Mouse (Mus musculus): ENCODE data around the gene Samd4b. TPM values are rescaled to one million over a fixed set of nuclear protein-coding genes. Genes with fewer than 3 reads are reported as not detected.

The Samd4b gene
- polyA plus RNA-seq, 1 experiment, result 83.9 TPM

DNA sequence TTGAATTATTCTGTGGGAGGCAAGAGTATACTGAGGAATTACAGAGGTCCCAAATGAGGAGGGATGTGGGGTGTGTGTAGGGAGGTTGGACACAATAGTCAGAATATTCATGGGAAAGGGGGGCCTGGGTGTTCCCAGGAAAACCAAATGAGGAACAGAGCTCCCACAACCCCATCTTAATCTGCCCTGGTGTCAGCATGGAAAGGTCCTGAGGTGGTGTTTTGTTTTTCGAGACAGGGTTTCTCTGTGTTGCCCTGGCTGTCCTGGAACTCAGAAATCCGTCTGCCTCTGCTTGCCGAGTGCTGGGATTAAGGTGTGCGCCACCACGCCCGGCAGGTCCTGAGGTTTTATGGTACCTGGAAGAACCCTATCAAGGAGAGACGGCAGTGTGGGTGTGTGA lies 239.5 kb downstream of the Samd4b start:
- no peak for DNase-seq (ENCODE audit: low read depth)
- TF ChIP-seq POLR2A (IDR thresholded peaks at IDR 0.05; ENCODE audit: borderline replicate concordance, extremely low read depth, insufficient read depth, insufficient read length, poor library complexity, severe bottlenecking) (no peak), CTCF (IDR thresholded peaks at IDR 0.05; ENCODE audit: borderline replicate concordance, extremely low read depth, insufficient read depth, insufficient read length) (no peak)

GRCm38 (mm10) chr7:28357984-28358383 lies 240.0 kb downstream of the Samd4b start:
- DNase-seq (ENCODE audit: low read depth), result peak; percentile 59
- TF ChIP-seq POLR2A (IDR thresholded peaks at IDR 0.05; ENCODE audit: borderline replicate concordance, extremely low read depth, insufficient read depth, insufficient read length, poor library complexity, severe bottlenecking), result no peak
- TF ChIP-seq CTCF (IDR thresholded peaks at IDR 0.05; ENCODE audit: borderline replicate concordance, extremely low read depth, insufficient read depth, insufficient read length), result no peak

DNA sequence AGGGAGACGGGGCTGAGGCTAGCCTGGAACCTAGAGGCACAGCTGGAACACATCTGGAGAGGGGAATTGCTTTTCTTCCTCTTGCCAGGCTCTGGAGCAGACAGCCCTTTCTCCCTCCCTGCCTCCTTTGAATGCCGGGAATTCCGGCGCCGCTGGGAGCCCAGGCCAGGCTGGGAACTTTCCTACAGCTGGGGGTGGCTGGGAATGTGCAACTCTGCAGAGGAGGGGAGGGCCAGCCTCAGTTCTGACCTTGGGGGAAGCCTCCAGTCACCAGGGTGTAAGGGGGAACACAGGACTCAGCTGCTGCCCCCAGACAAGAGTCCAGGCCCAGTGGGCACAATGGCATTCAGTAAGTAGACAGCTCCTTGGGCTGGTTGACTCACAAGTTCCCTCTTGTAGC lies 241.0 kb downstream of the Samd4b start:
- TF ChIP-seq POLR2A (IDR thresholded peaks at IDR 0.05; ENCODE audit: borderline replicate concordance, extremely low read depth, insufficient read depth, insufficient read length, poor library complexity, severe bottlenecking), result no peak
- no peak for TF ChIP-seq CTCF (IDR thresholded peaks at IDR 0.05; ENCODE audit: borderline replicate concordance, extremely low read depth, insufficient read depth, insufficient read length)
- no peak for DNase-seq (ENCODE audit: low read depth)

DNA sequence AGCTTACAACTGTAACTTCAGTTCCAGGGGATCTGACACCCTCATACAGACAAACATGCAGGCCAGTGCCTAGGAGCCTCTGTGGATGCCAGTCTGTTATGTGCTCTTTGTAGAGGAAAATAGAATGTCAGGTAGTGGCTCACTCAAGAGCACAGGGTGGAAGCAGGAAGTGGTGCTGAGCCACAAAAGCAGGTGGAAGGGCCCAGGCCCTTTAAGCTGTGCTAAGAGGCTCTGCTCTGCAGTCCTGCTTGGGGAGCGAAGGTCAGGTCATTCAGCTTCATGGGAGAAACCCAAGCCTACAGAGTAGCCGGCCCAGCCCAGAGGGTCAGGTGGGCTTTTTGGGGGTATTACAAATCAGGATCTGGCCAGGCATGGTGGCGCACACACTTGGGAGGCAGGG lies 242.7 kb downstream of the Samd4b start:
- TF ChIP-seq POLR2A (IDR thresholded peaks at IDR 0.05; ENCODE audit: borderline replicate concordance, extremely low read depth, insufficient read depth, insufficient read length, poor library complexity, severe bottlenecking) (no peak), CTCF (IDR thresholded peaks at IDR 0.05; ENCODE audit: borderline replicate concordance, extremely low read depth, insufficient read depth, insufficient read length) (no peak)

DNA sequence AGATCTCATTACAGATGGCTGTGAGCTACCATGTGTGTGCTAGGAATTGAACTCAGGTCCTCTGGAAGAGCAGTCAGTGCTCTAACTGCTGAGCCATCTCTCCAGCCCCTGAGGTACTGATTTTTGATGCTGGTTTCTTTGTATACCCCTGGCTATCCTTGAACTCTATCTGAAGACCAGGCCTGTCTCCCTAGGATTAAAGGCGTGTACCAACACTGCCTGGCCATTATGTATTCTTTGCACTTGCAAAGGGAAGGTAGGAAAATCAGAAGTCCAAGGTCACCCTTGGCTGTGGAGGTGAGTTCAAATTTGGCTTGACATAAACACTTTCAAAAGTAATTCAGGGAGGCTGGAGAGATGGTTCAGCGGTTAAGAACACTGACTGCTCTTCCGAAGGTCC lies 243.3 kb downstream of the Samd4b start:
- no peak for DNase-seq (ENCODE audit: low read depth)
- no peak for TF ChIP-seq CTCF (IDR thresholded peaks at IDR 0.05; ENCODE audit: borderline replicate concordance, extremely low read depth, insufficient read depth, insufficient read length)
- TF ChIP-seq POLR2A (IDR thresholded peaks at IDR 0.05; ENCODE audit: borderline replicate concordance, extremely low read depth, insufficient read depth, insufficient read length, poor library complexity, severe bottlenecking), result no peak

More for the DNA sequence above, 242.7 kb downstream of the Samd4b start:
- no peak for DNase-seq (ENCODE audit: low read depth)

DNA sequence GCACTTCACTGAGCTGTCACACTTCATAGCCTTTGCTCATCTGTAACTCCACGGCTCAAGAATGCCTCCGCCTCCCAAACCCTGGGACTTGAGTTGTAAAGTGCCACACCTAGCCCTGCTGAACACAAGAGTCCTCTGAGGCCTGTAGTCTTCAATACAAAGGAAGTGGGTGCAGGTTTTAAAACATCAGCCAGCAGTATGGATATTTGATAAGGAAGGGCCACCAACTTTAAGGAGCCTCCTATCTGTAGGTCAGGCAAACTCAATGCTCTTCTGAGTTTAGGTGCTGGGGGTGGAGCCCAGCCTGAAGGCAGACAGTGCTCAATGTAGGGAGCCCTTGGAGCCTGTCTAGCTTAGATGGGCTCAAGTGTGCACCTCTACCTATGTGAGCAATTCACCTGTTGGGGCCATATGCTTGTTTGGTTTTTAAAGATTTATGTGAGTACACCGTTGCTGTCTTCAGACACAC lies 243.8 kb downstream of the Samd4b start:
- no peak for TF ChIP-seq CTCF (IDR thresholded peaks at IDR 0.05; ENCODE audit: borderline replicate concordance, extremely low read depth, insufficient read depth, insufficient read length)
- no peak for TF ChIP-seq POLR2A (IDR thresholded peaks at IDR 0.05; ENCODE audit: borderline replicate concordance, extremely low read depth, insufficient read depth, insufficient read length, poor library complexity, severe bottlenecking)

DNA sequence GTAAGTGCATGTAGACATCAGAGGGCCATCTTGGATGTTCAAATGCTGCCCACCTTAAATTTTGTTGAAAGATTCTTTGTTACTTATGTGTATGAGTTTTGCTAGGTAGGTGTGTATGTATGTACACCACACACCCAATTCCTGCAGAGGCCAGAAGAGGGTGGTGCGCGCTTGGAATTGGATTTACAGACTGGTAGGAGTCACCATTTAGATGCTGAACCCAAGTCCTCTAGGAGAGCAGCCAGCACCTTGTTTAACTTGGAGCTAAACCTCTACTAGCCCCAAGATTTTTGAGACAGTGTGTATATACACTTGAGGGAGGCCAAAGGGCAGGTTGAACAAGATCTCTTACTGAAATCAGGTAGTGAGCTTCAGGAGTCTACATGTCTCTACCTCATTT lies 244.7 kb downstream of the Samd4b start:
- TF ChIP-seq CTCF (IDR thresholded peaks at IDR 0.05; ENCODE audit: borderline replicate concordance, extremely low read depth, insufficient read depth, insufficient read length), result no peak
- no peak for TF ChIP-seq POLR2A (IDR thresholded peaks at IDR 0.05; ENCODE audit: borderline replicate concordance, extremely low read depth, insufficient read depth, insufficient read length, poor library complexity, severe bottlenecking)
- DNase-seq (ENCODE audit: low read depth), result no peak

More for the DNA sequence above, 243.8 kb downstream of the Samd4b start:
- DNase-seq (ENCODE audit: low read depth), result no peak

GRCm38 (mm10) chr7:28351676-28352191 lies 246.2 kb downstream of the Samd4b start:
- DNase-seq (ENCODE audit: low read depth), result no peak
- no peak for TF ChIP-seq CTCF (IDR thresholded peaks at IDR 0.05; ENCODE audit: borderline replicate concordance, extremely low read depth, insufficient read depth, insufficient read length)
- no peak for TF ChIP-seq POLR2A (IDR thresholded peaks at IDR 0.05; ENCODE audit: borderline replicate concordance, extremely low read depth, insufficient read depth, insufficient read length, poor library complexity, severe bottlenecking)

DNA sequence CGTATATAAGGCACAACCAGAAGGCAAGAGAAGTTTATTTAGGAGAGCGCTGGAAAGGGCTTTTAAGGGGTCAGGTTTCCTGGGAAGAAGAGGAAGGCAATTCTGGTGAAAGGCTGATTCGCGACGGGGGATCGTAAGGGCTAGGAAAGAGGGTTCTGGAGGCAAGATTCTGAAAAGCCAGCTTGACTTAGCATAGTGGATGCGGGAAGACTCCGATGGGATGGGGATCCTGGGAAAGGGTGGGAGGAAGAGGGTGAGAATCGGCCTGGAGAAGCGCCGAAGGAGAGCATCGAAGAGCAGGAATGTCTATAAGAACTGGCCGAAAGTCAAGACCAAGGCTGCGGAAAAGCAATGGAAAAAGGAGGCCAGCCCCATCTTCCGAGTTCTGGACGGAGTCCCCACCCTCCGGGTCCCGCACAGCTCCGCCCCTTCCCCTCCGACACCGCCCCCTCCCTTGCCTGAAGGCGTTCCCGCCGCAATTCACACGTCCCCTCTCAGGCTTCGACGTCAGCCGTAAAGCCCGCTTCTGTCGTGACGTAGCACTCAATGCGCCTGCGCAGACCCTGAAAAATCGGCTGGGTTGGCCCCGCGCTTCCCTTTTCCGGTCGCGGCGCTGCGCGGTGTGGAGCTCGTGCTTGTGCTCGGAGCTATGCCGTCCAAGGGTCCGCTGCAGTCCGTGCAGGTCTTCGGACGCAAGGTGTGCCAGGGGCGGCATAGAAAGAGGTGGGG lies 247.6 kb downstream of the Samd4b start, which contains the start of gene Rps16:
Rps16 (plus strand) TSS at position 498 of the 729 bp plus-strand sequence.
- TF ChIP-seq POLR2A (IDR thresholded peaks at IDR 0.05; ENCODE audit: borderline replicate concordance, extremely low read depth, insufficient read depth, insufficient read length, poor library complexity, severe bottlenecking) (peak; percentile 62; the same call in 1 of the 2 replicates), CTCF (IDR thresholded peaks at IDR 0.05; ENCODE audit: borderline replicate concordance, extremely low read depth, insufficient read depth, insufficient read length) (no peak)
- DNase-seq (ENCODE audit: low read depth), result peak; percentile 99

Other genes starting within 250 kb of the Samd4b start
- gene Rps16, start 247.5 kb downstream of the Samd4b start, polyA plus RNA-seq (2012; rRNA removed), result 1,173 and 1,238 TPM in 2 replicates
- gene Plekhg2, start 225.5 kb downstream of the Samd4b start, polyA plus RNA-seq (2012; rRNA removed), result 20.2 and 35.0 TPM in 2 replicates
- gene Zfp36, start 217.9 kb downstream of the Samd4b start, polyA plus RNA-seq (2012; rRNA removed), result 4.1 and 4.3 TPM in 2 replicates
- gene Med29, start 205.4 kb downstream of the Samd4b start, polyA plus RNA-seq (2012; rRNA removed), result 46.5 and 57.7 TPM in 2 replicates
- 95.0 and 105 TPM in 2 replicates for gene Paf1, start 205.2 kb downstream of the Samd4b start, polyA plus RNA-seq (2012; rRNA removed)
- 2.8 and 3.3 TPM in 2 replicates for gene Gmfg, start 160.7 kb downstream of the Samd4b start, polyA plus RNA-seq (2012; rRNA removed)
- 61.1 and 87.9 TPM in 2 replicates for gene Lrfn1, start 146.2 kb downstream of the Samd4b start, polyA plus RNA-seq (2012; rRNA removed)
- not detected in 2 replicates for gene Ifnl2, start 87.7 kb downstream of the Samd4b start, polyA plus RNA-seq (2012; rRNA removed)
- gene Ifnl3, start 75.3 kb downstream of the Samd4b start, polyA plus RNA-seq (2012; rRNA removed), result not detected in 2 replicates
- not detected in 2 replicates for gene Sycn, start 57.3 kb downstream of the Samd4b start, polyA plus RNA-seq (2012; rRNA removed)
- gene Nccrp1, start 50.9 kb downstream of the Samd4b start, polyA plus RNA-seq (2012; rRNA removed), result 0.08 and 0.11 TPM in 2 replicates
- gene Pak4, start within 50 bp of the Samd4b start, polyA plus RNA-seq (2012; rRNA removed), result 18.9 and 21.3 TPM in 2 replicates
- gene Acp7, start 33.2 kb upstream of the Samd4b start, polyA plus RNA-seq (2012; rRNA removed), result 0.11 and 0.30 TPM in 2 replicates
- 18.0 and 22.0 TPM in 2 replicates for gene Fbxo27, start 94.7 kb upstream of the Samd4b start, polyA plus RNA-seq (2012; rRNA removed)
- 3.3 and 4.1 TPM in 2 replicates for gene Fbxo17, start 118.7 kb upstream of the Samd4b start, polyA plus RNA-seq (2012; rRNA removed)
- gene Mrps12, start 143.7 kb upstream of the Samd4b start, polyA plus RNA-seq (2012; rRNA removed), result 68.0 and 91.1 TPM in 2 replicates
- gene Sars2, start 143.8 kb upstream of the Samd4b start, polyA plus RNA-seq (2012; rRNA removed), result 22.5 and 27.4 TPM in 2 replicates
- gene Ccer2, start 158.0 kb upstream of the Samd4b start, polyA plus RNA-seq (2012; rRNA removed), result 0.33 TPM in 1 of 2 replicates, not detected in the other
- 119 and 125 TPM in 2 replicates for gene Sirt2, start 168.6 kb upstream of the Samd4b start, polyA plus RNA-seq (2012; rRNA removed)
- 32.7 and 34.7 TPM in 2 replicates for gene Nfkbib, start 169.4 kb upstream of the Samd4b start, polyA plus RNA-seq (2012; rRNA removed)
- gene Rinl, start 190.8 kb upstream of the Samd4b start, polyA plus RNA-seq (2012; rRNA removed), result 0.90 and 1.1 TPM in 2 replicates
- 444 and 451 TPM in 2 replicates for gene Hnrnpl, start 210.4 kb upstream of the Samd4b start, polyA plus RNA-seq (2012; rRNA removed)
- 77.8 and 100 TPM in 2 replicates for gene Ech1, start 227.1 kb upstream of the Samd4b start, polyA plus RNA-seq (2012; rRNA removed)
- gene Lgals4, start 235.7 kb upstream of the Samd4b start, polyA plus RNA-seq (2012; rRNA removed), result 6.0 and 7.0 TPM in 2 replicates

Data from brain, embryonic 14.5 days (tissue).